Mouse (Mus musculus) heart, adult 11 months (tissue): ENCODE measurements around the gene Tmem217.
"Not testable (repeated sequence)": the region's sequence is repeated elsewhere in the genome, so short reads cannot be mapped to it uniquely, and the experiment has no call there.

Experiments used
- DNase-seq: peaks from one replicate; pipeline ENCODE4 v3.0.0; 2022

Gene Tmem217

DNA sequence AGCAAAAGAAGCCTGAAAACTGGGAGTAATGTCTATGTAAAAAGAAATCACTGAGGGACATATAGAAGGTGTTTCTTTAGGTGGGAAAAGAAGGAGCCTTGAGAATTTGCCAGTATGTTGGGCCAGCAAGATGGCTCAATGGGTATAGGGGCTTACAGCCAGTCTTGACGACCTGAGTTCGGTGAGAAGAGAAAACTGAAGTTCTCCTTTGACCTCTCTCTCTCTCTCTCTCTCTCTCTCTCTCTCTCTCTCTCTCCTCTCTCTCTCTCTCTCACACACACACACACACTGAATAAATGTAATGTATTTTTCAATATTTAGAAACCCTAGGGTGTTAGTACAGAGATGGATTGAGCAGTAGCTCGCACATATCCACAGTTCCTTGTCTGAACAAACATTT, 3.7 kb downstream of the Tmem217 start:
- no peak for DNase-seq

- no peak for DNase-seq
These were observed 6.9 kb downstream of the Tmem217 start for GRCm38 (mm10) chr17:29545241-29545640.

DNA sequence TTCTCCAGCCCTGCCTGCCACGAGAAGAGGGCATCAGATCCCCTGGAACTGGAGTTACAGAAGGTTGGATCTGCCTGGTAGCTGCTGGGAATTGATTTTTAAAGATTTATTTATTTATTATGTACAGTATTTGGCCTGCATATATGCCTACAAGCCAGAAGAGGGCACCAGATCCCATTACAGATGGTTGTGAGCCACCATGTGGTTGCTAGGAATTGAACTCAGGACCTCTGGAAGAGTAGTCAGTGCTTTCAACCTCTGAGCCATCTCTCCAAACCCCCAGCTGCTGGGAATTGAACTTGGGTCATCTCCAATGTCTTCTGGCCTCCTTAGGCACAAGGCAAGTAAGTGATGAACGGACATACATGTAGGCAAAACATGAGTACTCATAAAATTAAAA, 8.1 kb downstream of the Tmem217 start:
- DNase-seq: no peak

DNA sequence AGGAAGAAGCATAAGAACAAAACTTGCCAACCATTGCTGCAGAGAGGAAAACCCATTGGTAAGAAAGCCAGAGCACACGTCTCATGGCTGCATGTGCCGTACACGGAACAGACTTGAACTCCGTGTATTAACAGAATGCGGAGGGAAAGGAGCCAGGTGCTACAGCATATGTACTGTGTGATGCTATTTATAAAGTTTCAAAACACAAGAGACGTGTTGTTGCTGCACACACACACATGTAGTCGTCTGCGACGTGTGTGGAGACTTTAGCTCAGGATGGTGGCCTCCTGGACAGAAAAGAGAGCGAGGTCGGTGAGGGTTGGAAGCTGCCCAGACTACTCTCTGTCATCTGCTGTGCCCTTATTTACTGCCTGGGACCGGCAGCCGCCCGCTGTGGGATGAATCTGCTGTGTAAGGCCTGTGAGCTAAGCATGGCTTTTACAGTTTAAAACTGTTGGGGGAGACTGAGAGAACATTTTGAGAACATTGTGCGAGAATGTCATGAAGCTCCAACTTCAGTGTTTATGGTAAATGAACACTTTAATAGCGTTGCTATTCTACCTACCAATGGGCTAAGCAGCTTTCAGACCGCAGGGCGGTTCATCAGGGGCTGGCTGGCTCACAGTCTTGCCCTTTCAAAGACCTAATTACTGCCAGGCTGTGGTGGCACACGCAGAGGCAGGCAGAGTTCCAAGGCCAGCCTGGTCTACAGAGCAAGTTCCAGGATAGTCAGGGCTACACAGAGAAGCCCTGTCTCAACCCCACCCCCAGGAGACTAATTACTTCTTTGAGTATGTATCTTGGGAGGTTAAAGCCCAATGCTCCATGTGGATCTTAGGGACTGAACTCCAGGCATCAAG, 9.1 kb downstream of the Tmem217 start:
- no peak for DNase-seq

DNA sequence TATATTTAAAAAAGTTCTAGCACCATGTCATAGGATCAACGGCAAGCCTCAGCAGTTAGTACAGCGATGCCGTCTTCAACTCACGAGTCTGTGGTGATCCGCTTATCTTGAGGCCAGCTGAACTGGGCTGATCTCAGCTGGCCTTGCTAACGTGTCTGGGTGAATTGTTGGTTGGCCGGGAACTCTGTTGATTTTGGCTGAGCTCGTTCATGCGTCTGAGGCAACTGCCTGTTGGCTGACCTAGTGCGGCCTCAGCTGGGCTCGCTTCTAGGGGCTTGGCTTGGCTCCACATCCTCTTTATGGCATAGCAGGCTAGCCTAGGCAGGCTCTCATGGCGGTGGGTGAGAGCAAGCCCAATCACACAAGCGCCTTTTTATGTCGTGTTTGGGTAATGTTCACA, 10.8 kb downstream of the Tmem217 start:
- peak; percentile 99 for DNase-seq

- DNase-seq: no peak
These were observed 11.8 kb downstream of the Tmem217 start for GRCm38 (mm10) chr17:29540426-29540825.

- no peak for DNase-seq
These were observed 18.3 kb downstream of the Tmem217 start for GRCm38 (mm10) chr17:29533866-29534265.

- no peak for DNase-seq
These were observed 20.3 kb downstream of the Tmem217 start for GRCm38 (mm10) chr17:29531757-29532384.

GRCm38 (mm10) chr17:29531278-29531677, 20.9 kb downstream of the Tmem217 start:
- DNase-seq: no peak

DNA sequence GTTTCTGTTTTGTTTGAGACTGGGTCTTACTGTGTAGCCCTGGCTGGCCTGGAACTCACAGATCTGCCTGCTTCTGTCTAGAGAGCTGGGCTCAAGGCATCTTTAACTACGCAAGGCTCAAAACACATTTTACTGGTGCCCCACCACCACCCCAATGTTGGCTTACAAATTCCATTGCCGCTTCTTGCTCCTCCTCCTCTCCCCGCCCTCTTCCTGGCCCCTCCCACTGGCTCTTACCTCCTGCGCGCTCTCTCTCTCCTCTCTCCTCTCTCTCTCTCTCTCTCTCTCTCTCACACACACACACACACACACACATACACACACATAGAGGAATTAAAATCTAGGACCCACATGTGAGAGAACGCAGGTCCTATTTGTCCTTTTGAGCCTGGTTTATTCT, 21.7 kb downstream of the Tmem217 start:
- DNase-seq: no peak

DNA sequence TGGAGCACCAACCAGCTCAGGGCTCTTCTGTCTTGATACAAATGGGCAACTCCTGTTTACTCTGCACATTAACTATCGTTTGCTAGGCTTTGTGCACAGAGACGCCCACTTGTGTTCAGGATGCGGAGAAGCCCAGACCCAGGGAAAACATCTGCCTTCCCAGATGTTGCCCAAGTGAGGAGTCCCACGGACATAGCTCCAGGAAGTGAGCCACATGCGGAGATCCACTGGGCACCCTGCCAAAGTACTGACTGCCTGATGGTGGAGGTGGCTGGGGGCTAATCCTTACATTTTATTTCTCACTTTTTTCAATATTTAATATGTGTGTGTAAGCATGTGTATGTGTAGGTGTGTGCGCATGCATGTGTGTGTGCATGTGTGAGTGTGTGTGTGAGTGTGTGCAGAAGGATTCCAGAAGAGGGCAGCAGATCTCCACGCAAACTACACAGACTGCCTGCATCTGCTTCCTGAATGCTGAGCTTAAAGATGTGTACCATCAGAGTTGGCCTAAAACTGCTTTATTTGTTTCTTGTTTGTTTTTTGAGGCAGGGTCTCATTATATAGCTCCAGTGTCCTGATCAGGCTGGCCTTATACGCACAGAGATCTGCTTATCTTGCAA, 23.5 kb downstream of the Tmem217 start:
- DNase-seq: no peak

- no peak for DNase-seq
These were observed 26.6 kb downstream of the Tmem217 start for GRCm38 (mm10) chr17:29525613-29526012.

DNA sequence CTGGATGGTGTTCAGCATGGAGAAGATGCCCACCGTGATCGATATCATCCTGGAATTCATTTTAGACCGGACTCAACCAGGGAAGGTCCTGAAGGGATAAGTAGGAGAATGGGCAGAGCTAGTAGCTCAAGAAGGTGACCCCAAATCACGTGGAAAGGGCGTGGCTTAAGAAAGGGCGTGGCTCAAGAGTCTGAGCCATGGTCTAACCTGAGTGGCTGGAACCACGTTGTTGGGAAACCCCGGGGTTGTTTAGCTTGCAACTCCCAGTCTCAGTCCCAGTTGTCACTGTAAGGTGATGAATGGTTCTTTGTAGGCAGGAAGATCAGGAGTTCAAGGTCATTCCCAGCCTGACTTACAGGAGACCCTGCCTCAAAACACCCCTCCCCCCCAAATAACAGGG, 32.5 kb downstream of the Tmem217 start:
- DNase-seq: no peak

DNA sequence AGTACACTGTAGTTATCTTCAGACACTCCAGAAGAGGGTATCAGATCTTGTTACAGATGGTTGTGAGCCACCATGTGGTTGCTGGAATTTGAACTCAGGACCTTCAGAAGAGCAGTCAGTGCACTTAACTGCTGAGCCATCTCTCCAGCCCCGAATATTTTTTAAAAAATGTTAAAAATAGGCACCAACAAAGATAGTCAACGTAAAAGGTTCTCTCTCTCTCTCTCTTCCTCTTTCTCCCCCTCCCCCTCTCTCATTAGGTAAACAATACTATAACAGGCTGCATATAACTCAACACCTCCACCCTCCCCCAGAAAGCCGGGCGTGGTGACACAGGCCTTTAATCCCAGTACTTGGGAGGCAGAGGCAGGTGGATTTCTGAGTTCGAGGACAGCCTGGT, 33.5 kb downstream of the Tmem217 start:
- not testable (repeated sequence) for DNase-seq

GRCm38 (mm10) chr17:29514435-29514834, 37.8 kb downstream of the Tmem217 start:
- peak; percentile 93 for DNase-seq

DNA sequence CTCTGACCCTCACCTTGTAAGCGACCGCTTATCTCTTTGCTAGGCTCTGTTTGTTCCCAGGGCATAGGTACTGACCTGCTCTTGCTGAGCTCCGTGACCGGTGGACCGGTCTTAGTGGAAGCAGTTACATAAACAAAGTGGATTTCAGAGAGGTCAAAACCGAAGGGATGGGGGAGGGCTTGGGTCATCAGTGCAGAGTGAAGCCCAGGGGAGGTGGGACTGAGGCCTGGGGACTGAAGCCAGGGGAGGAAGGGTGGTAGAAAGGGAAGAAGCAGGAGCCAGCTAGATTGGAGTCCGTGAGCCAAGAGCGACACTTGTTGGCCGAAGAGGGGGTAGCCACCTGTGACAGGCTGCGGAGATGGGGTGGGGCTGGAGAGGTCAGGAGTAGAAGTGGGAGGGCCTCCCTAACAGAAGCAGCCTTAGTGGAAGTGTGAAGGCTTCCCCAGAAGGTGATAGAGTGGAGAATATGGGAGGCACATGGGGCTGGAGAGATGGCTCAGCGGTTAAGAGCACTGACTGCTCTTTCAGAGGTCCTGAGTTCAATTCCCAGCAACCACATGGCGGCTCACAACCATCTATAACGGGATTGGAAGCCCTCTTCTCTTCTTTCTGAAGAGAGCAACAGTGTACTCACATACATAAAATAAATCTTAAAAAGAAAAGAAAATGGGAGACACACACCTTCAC, 39.0 kb downstream of the Tmem217 start:
- DNase-seq: peak; percentile 97

- no peak for DNase-seq
These were observed 41.5 kb downstream of the Tmem217 start for GRCm38 (mm10) chr17:29510691-29511090.

GRCm38 (mm10) chr17:29508927-29509608, 43.1 kb downstream of the Tmem217 start:
- DNase-seq: no peak

- no peak for DNase-seq
These were observed 48.5 kb downstream of the Tmem217 start for GRCm38 (mm10) chr17:29503700-29504099.

DNA sequence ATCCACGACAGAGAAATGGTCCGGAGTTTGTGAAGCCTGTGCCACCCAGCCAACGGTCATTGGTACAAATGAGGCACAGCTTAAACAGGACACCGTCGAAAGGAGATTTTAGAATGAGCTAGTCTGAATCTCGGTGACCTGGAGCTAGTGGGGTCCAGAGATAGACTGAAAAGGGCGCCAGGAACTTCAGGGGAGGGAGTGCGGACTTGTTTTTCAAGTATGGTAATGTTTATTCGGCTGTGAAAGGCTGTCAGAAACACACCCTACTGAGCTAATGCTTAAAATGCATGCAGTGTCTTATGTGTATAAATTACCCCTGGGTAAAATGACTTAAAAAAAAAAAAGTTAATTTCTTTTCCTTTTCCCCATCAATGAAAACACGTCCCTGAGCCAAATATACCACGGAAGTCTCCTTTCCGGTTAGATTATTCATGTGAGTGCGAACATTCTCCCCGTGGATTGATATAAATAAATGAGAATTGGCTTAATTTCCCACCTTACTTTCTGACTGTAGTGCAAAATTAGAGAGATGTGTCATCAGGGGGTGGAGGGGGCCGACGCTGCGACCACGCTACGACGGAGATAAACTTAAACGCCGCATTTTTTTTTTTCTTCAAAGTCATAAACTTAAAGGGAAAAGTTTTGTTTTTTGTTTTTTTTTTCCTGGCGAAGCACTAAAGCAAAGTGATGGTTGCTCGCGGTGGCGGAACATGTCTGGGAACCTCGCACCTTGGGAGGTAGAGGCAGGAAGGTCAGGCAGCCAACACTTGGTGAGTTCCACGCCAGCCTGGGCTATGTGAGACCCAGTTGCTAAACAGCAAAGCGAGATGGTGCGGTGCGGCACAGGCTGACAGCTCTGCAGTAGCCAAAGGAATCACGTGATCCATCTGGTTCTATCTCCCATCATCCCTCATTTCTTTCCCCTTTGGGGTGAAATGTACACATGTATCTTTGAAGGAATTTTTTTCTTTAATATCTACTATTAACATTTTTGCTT, 49.2 kb downstream of the Tmem217 start:
- no peak for DNase-seq

DNA sequence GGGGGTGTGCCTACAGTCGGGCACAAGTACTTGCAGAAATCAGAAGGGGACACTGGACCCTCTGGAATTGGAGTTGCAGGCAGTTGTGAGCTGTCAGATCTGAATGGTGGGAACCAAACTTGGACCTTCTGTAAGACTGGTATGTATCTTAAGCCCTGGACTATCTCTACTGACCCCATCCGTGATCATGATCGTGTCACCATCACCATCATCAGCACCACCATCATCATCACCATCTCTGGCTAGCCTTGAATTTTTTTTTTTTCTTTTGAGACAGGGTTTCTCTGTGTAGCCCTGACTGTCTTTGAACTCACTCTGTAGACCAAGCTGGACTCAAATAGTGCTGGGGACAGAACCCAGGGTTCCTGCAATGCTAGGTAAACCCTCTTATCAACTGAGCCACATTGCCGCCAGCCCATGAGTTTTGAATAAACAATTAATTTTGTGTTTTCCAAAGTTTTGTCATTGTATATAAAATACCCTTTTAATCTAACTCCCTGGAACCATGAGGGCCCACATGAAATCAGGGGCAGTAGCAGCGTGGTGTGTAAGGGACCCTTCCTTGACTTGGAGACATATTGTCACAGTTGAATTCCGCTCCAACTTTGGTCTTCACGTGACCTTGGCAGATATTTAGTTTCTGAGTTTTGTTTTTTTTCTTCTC, 50.0 kb downstream of the Tmem217 start:
- no peak for DNase-seq
